Mouse (Mus musculus): ENCODE results near the gene Slc9a8. TPM values are rescaled to one million over a fixed set of nuclear protein-coding genes. Genes with fewer than 3 reads are reported as not detected.

Gene Slc9a8
- polyA plus RNA-seq, 1 experiment from 2014 or later = 14.9 TPM

DNA sequence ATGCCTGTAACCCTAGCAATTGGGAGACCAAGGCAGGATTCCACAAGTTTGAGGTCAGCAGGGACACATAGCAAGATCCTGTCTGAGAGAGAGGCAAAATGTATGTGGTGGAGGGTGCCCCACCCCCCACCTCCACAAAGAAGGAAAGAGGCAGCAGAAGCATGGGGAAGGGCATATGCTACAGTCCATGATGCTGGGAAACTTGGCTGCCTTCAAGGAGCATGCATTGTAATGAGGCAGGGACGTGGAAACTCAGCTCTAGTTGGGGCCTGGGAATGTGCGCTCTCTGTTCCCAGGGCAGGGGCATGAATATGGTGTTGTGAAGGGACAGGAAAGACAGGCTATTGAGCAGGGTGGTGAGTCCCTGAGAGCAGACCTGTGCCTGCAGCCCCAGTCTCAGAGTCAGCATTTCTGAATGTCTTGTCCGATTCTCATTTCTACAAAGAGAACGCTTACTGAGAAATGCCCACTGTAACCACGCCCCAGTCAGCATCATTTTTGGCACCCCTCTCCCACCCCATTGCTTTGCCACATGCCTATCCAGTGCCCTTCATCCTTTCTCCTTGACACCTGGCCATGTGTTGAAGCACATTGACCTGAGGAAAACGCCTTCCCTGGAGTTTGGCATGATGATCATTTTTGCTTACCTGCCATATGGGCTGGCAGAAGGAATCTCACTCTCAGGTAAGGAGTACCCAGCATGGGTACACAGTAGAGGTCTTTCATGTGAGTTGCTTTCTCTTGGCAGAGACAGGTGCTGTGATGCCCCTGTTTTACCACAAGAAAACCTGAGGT lies 37.8 kb downstream of the Slc9a8 start:
- H3K4me2 ChIP-seq (replicated peaks; ENCODE audit: low read depth) = no peak overlapping the region
- peaks cover 56% of the 10 kb centered on the region for H3K36me3 ChIP-seq (ENCODE audit: control insufficient read depth, insufficient read depth)
- H3K27me3 ChIP-seq (replicated peaks; ENCODE audit: control insufficient read depth, insufficient read depth, low read length) = no peaks in the 10 kb centered on the region
- H3K4me3 ChIP-seq (ENCODE audit: low read depth, low read length) = no peak overlapping the region
- H3K9me3 ChIP-seq (ENCODE audit: control insufficient read depth) = no peaks in the 10 kb centered on the region
- no peak overlapping the region for H3K27ac ChIP-seq (ENCODE audit: low read depth, low read length)
- WGBS = 92% methylated on average over 6 of the region's 6 CpGs
- TF ChIP-seq CTCF (IDR thresholded peaks at IDR 0.05; ENCODE audit: low read depth) = no peak
- H3K9ac ChIP-seq (ENCODE audit: low read depth, low read length) = no peak overlapping the region
- no peaks in the 10 kb centered on the region for H3K4me1 ChIP-seq (replicated peaks; ENCODE audit: control insufficient read depth, insufficient read depth, low read length)
- ATAC-seq = no peak

DNA sequence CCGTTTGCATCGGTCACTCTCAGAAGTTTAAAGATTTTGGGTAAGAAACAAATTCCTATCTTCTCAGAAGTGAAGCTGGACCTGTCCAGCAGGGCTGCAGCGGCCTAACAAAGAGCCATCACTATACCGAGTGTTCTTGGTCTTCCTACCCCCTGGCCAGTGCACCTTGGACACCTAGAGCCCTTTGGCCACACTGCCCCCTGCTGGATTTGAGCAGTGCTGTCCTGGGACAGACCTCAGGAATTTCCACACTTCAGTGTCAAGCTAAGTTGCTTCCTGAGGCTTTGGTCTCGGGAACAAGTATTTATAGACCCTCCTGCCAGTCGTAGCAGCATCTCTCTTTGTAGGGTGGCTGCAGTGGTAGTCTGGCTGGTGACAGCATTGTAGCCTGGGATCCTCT lies 41.4 kb downstream of the Slc9a8 start:
- Histone ChIP-seq H3K9ac (ENCODE audit: low read depth, low read length) (no peak overlapping the region), H3K27me3 (replicated peaks; ENCODE audit: control insufficient read depth, insufficient read depth, low read length) (no peaks in the 10 kb centered on the region), H3K9me3 (ENCODE audit: control insufficient read depth) (no peaks in the 10 kb centered on the region), H3K27ac (ENCODE audit: low read depth, low read length) (peak overlapping the region; percentile 54), H3K4me3 (ENCODE audit: low read depth, low read length) (no peak overlapping the region), H3K4me1 (replicated peaks; ENCODE audit: control insufficient read depth, insufficient read depth, low read length) (no peaks in the 10 kb centered on the region), H3K36me3 (ENCODE audit: control insufficient read depth, insufficient read depth) (peaks cover 46% of the 10 kb centered on the region), H3K4me2 (replicated peaks; ENCODE audit: low read depth) (no peak overlapping the region)
- WGBS = 53% methylated on average over 6 of the region's 6 CpGs
- peak; percentile 55 for ATAC-seq
- TF ChIP-seq CTCF (IDR thresholded peaks at IDR 0.05; ENCODE audit: low read depth) = peak; percentile 97

DNA sequence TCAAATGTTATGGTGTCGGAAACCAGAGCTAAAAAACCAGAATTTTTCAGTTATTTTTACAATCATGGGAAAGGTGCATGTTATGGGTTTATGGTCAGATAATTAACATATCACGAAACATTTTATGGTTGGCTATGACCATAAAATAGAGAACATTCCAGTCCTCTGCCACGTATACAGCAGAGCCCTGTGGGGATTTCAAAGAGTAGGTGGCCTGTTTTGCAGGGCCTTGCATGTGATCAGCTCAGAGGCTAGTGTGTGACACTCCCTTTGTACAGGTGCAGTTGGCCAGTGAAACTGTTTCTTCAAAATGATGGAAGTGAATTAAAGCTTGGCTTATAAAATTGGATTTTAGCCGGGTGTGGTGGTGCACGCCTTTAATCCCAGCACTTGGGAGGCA lies 42.3 kb downstream of the Slc9a8 start:
- no peaks in the 10 kb centered on the region for H3K4me1 ChIP-seq (replicated peaks; ENCODE audit: control insufficient read depth, insufficient read depth, low read length)
- H3K27ac ChIP-seq (ENCODE audit: low read depth, low read length) = 0 out of 2 replicates have a peak overlapping the region, but pooled peaks have one; percentile 54
- ATAC-seq = peak; percentile 87
- H3K27me3 ChIP-seq (replicated peaks; ENCODE audit: control insufficient read depth, insufficient read depth, low read length) = no peaks in the 10 kb centered on the region
- peaks cover 45% of the 10 kb centered on the region for H3K36me3 ChIP-seq (ENCODE audit: control insufficient read depth, insufficient read depth)
- 43% methylated on average over 5 of the region's 5 CpGs for WGBS
- H3K4me2 ChIP-seq (replicated peaks; ENCODE audit: low read depth) = no peak overlapping the region
- no peak overlapping the region for H3K4me3 ChIP-seq (ENCODE audit: low read depth, low read length)
- no peak overlapping the region for H3K9ac ChIP-seq (ENCODE audit: low read depth, low read length)
- H3K9me3 ChIP-seq (ENCODE audit: control insufficient read depth) = no peaks in the 10 kb centered on the region
- TF ChIP-seq CTCF (IDR thresholded peaks at IDR 0.05; ENCODE audit: low read depth) = no peak

DNA sequence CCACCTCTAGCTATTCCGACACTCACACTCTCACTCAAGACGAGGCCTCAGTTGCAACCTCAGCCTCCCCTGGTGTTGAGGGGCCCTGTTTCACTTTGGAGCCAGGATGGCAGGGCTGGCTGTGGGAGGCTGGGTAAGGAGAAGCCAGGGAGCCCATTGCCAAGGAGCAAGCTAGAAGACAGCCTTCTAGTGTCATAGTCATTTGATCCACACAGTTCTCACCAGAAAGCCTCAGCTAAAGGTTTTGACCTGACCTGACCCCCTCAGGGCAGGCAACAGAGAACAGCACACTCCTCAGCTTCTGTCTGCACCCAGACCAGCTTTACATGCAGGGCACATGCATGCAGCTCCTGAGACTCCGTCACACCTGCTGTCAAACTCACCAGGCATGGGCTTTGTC lies 44.4 kb downstream of the Slc9a8 start:
- Histone ChIP-seq H3K4me1 (replicated peaks; ENCODE audit: control insufficient read depth, insufficient read depth, low read length) (no peaks in the 10 kb centered on the region), H3K9ac (ENCODE audit: low read depth, low read length) (no peak overlapping the region), H3K27me3 (replicated peaks; ENCODE audit: control insufficient read depth, insufficient read depth, low read length) (no peaks in the 10 kb centered on the region), H3K4me2 (replicated peaks; ENCODE audit: low read depth) (no peak overlapping the region), H3K9me3 (ENCODE audit: control insufficient read depth) (no peaks in the 10 kb centered on the region), H3K4me3 (ENCODE audit: low read depth, low read length) (no peak overlapping the region), H3K36me3 (ENCODE audit: control insufficient read depth, insufficient read depth) (peaks cover 37% of the 10 kb centered on the region), H3K27ac (ENCODE audit: low read depth, low read length) (no peak overlapping the region)
- ATAC-seq = no peak
- 88% methylated on average over 3 of the region's 3 CpGs for WGBS
- TF ChIP-seq CTCF (IDR thresholded peaks at IDR 0.05; ENCODE audit: low read depth) = no peak

DNA sequence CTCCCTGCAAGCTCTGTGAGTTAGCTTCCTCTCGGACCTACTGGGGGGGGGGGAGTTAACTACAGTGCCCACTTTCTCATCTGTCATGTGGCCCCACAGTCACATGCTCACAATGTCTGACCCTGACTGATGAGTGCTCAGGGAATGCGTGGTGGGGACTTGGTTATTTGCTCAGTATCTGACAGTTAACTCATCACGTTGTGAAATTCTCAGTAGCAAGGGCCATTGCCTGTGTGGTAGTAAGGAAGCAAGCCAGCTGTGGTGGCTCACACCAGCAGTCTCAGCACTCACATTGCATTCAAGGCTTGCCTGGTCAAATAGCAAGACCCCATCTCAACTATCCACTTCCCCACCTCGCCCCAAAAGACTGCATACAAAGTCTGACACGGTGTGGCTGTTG lies 45.7 kb downstream of the Slc9a8 start:
- no peak overlapping the region for H3K27ac ChIP-seq (ENCODE audit: low read depth, low read length)
- H3K9me3 ChIP-seq (ENCODE audit: control insufficient read depth) = no peaks in the 10 kb centered on the region
- H3K4me1 ChIP-seq (replicated peaks; ENCODE audit: control insufficient read depth, insufficient read depth, low read length) = no peaks in the 10 kb centered on the region
- ATAC-seq = no peak
- 68% methylated on average over 5 of the region's 5 CpGs for WGBS
- H3K36me3 ChIP-seq (ENCODE audit: control insufficient read depth, insufficient read depth) = peaks cover 49% of the 10 kb centered on the region
- H3K27me3 ChIP-seq (replicated peaks; ENCODE audit: control insufficient read depth, insufficient read depth, low read length) = no peaks in the 10 kb centered on the region
- H3K9ac ChIP-seq (ENCODE audit: low read depth, low read length) = no peak overlapping the region
- TF ChIP-seq CTCF (IDR thresholded peaks at IDR 0.05; ENCODE audit: low read depth) = no peak
- no peak overlapping the region for H3K4me2 ChIP-seq (replicated peaks; ENCODE audit: low read depth)
- no peak overlapping the region for H3K4me3 ChIP-seq (ENCODE audit: low read depth, low read length)

DNA sequence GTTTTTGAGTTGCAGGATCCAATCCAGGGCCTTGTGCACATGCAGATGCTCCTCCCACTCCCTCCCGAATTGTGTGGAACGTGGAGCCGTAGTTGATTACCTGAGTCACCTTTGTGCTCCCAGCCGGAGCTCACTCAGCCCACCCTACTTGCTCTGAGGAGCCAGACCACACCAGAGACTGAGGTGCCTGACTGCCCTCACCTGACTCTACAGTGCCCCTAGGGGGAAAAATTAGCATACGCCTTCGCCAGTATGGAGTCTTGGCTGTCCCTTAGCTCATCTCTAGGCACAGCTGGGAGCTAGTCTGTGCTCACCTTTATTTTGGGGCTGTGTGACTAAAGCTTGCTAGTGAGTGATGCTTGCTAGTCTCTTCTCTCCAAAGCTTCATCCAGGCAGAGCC lies 46.9 kb downstream of the Slc9a8 start:
- no peaks in the 10 kb centered on the region for H3K9me3 ChIP-seq (ENCODE audit: control insufficient read depth)
- no peak overlapping the region for H3K27ac ChIP-seq (ENCODE audit: low read depth, low read length)
- H3K9ac ChIP-seq (ENCODE audit: low read depth, low read length) = no peak overlapping the region
- no peaks in the 10 kb centered on the region for H3K27me3 ChIP-seq (replicated peaks; ENCODE audit: control insufficient read depth, insufficient read depth, low read length)
- H3K4me3 ChIP-seq (ENCODE audit: low read depth, low read length) = no peak overlapping the region
- no peak overlapping the region for H3K4me2 ChIP-seq (replicated peaks; ENCODE audit: low read depth)
- peaks cover 60% of the 10 kb centered on the region for H3K36me3 ChIP-seq (ENCODE audit: control insufficient read depth, insufficient read depth)
- H3K4me1 ChIP-seq (replicated peaks; ENCODE audit: control insufficient read depth, insufficient read depth, low read length) = no peaks in the 10 kb centered on the region
- no peak for ATAC-seq
- WGBS = 83% methylated on average over 6 of the region's 6 CpGs
- peak; percentile 56 for TF ChIP-seq CTCF (IDR thresholded peaks at IDR 0.05; ENCODE audit: low read depth)

Measured in intestine, postnatal 0 days (tissue).